Mouse (Mus musculus): ENCODE data around the gene Tns3.

- no peak for TF ChIP-seq CTCF (IDR thresholded peaks at IDR 0.05; ENCODE audit: low read depth)
- no peak for TF ChIP-seq EP300 (IDR thresholded peaks at IDR 0.05; ENCODE audit: low read depth)
These were observed 68.7 kb downstream of the Tns3 start for GRCm38 (mm10) chr11:8595642-8596041.

Measured in liver, postnatal 0 days (tissue).